Mouse (Mus musculus): ENCODE measurements around the gene Gm14391.
"Not testable (repeated sequence)": the region's sequence is repeated elsewhere in the genome, so short reads cannot be mapped to it uniquely, and the experiment has no call there.

DNA sequence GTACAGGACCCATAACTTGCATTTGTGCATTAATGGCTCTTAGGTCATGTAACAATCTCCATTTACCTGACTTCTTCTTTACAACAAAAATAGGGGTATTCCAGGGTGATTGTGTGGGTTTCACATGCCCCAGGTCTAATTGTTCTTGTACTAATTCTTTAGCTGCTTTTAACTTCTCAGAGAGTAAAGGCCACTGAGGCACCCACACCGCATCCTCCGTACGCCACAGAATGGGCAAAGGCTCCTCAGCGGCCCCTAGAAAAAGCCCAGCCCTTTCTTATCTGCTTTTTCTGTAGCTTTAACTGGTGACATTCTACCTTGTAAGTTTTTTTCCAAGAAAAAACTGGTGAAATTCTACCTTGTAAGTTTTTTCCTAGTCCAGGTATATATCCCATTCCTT lies 45.3 kb downstream of the Gm14391 start:
- TF ChIP-seq EP300 (IDR thresholded peaks at IDR 0.05; ENCODE audit: insufficient read depth, low read depth, low read length); POLR2A (IDR thresholded peaks at IDR 0.05; ENCODE audit: insufficient read depth, low read length): not testable (repeated sequence)
